Mouse (Mus musculus) kidney, adult 2 months (tissue): ENCODE measurements around the gene Gpc1.

Source experiments
- CTCF ChIP-seq: fragments of 200-500 bp; conservative IDR thresholded peaks from 2 replicates; pipeline ENCODE4 v1.5.1; 2011; ENCODE audit warnings: low read depth, mild to moderate bottlenecking, control low read depth, low read length, moderate library complexity, mixed read lengths; ENCODE audit not compliant: insufficient read depth, insufficient read length
- POLR2A ChIP-seq: fragments of 200-500 bp; IDR thresholded peaks from one replicate; pipeline ENCODE4 v1.6.1; 2011; ENCODE audit warnings: low read depth, low read length, control low read depth

DNA sequence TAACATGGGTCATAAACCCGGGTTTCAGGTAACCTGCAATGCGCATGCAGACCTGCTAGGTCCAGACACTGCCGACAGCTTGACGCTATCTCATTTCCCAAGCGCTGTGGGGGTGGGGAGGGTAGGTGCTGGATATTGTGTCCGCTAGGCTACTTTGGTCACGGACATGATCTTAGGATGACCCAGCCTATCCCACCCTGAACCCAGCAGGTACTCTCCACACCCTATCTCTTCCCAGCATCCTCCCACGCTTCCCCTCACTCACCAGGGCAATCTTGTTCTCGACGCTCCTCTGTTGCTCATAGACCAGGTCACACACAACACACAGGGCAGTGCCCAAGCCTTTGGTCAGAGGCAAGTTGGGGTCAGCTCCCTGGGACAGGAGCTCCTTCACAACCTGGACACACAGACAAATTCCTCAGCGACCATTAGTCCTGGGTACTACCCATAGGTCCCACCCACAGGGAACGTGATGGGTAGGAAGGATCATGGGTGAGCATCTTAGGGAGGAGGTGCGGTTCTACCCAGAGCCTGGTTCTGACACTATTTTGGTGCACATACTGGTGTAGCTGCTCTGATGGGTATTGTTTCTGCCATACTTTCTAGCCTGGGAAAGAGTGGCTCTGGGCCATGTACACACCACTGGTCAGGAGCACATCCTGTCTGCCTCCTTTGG, 46.8 kb downstream of the Gpc1 start:
- no peak for TF ChIP-seq CTCF
- TF ChIP-seq POLR2A: no peak
